Mouse (Mus musculus): ENCODE measurements around the gene Rapgef4.

GRCm38 (mm10) chr2:72196190-72196965 is 215.3 kb downstream of the Rapgef4 start:
- TF ChIP-seq POLR2AphosphoS5 (IDR thresholded peaks at IDR 0.05; ENCODE audit: insufficient replicate concordance, low read depth, low read length) = no peak
- no peak for TF ChIP-seq CTCF (IDR thresholded peaks at IDR 0.05; ENCODE audit: low read depth, low read length)
- no peak for TF ChIP-seq TAL1 (conservative IDR thresholded peaks at IDR 0.05; ENCODE audit: low read depth, low read length)
- no peak for TF ChIP-seq GATA1 (IDR thresholded peaks at IDR 0.05; ENCODE audit: borderline replicate concordance, low read length)
